In genomic region chr9:107602068-107602648, GRCm38 (mm10) we compare ENCODE assay signal across 8 mouse cellular contexts. TPM values are rescaled to one million over a fixed set of nuclear protein-coding genes. Genes with fewer than 3 reads are reported as not detected.
DNase-seq lines count a peak whose midpoint lies in the region; ATAC-seq and TF ChIP-seq lines count a peak whose summit lies in the region.

No protein-coding gene starts in this region.

- TF ChIP-seq EP300 in MEL (IDR thresholded peaks at IDR 0.05; ENCODE audit: low read depth in 1 of 2, low read length in 2 of 2): no peak

- WGBS in lung, adult 2 months: 4% methylated on average over 10 of the region's 10 CpGs

- peaks cover 0 to 6% of the 10 kb centered on the region in 2 experiments; a peak in 2 of 4 replicates for H3K36me3 ChIP-seq in MEL (ENCODE audit: control insufficient read depth in 1 of 2, insufficient read depth in 2 of 2, low read length in 2 of 2)

- no peak; the same call in none of the 2 replicates for TF ChIP-seq RAD21 in MEL (IDR thresholded peaks at IDR 0.05; ENCODE audit: low read depth, low read length)

- peak; percentile 74 for ATAC-seq in neutrophil, adult 5-6 weeks (ENCODE audit: extremely low read depth, insufficient number of reproducible peaks, low FRiP score, poor library complexity, severe bottlenecking)

- peak overlapping the region; percentile 51 to 62 for H3K4me3 ChIP-seq in MEL (ENCODE audit: control insufficient read depth in 1 of 2, insufficient read depth in 1 of 2, low read depth in 2 of 2, low read length in 2 of 2)
- no peak overlapping the region for H3K4me3 ChIP-seq in layer of hippocampus, adult 2 months
- no peak overlapping the region for H3K4me3 ChIP-seq in lung, adult 2 months (replicated peaks; ENCODE audit: extremely low read depth, low read depth, low read length)

- no peaks in the 10 kb centered on the region; the same call in 1 of the 2 replicates for H3K79me2 ChIP-seq in MEL (ENCODE audit: control insufficient read depth, insufficient read depth, low read length, poor library complexity)

- DNase-seq in MEL (ENCODE audit: low read depth, low spot score): peak; percentile 90
- DNase-seq in cerebellum, adult 9-10 months: peak; percentile 93
- DNase-seq in forelimb bud, embryonic 11.5 days (ENCODE audit: low read depth, low spot score): peak; percentile 91
- peak; percentile 98 for DNase-seq in heart, postnatal 4 days
- peak; percentile 81 to 96 for DNase-seq in layer of hippocampus, adult 2 months (ENCODE audit: low spot score in 2 of 2)
- peak; percentile 96 for DNase-seq in lung, adult 2 months
- peak; percentile 81 for DNase-seq in testis, postnatal 14 days (ENCODE audit: low spot score)

- no peaks in the 10 kb centered on the region for H3K27me3 ChIP-seq in MEL (ENCODE audit: control insufficient read depth in 1 of 2, insufficient read depth in 2 of 2, low read length in 2 of 2)

- TF ChIP-seq CTCF in MEL (IDR thresholded peaks at IDR 0.05 in 2 of 3, conservative IDR thresholded peaks at IDR 0.05 in 1 of 3; ENCODE audit: control insufficient read depth in 1 of 3, insufficient read depth in 1 of 3, low read depth in 2 of 3, low read length in 3 of 3, poor library complexity in 1 of 3, severe bottlenecking in 1 of 3): peak; percentile 95 to 99 (median 97)
- peak; percentile 99; the same call in 1 of the 2 replicates for TF ChIP-seq CTCF in layer of hippocampus, adult 2 months (conservative IDR thresholded peaks at IDR 0.05)
- TF ChIP-seq CTCF in lung, adult 2 months (IDR thresholded peaks at IDR 0.05; ENCODE audit: insufficient read depth, low read length): peak; percentile 97

- H3K4me1 ChIP-seq in MEL (ENCODE audit: control insufficient read depth in 1 of 2, insufficient read depth in 2 of 2, low read length in 2 of 2): peaks cover 0 to 15% of the 10 kb centered on the region in 2 experiments; a peak in 2 of 4 replicates
- H3K4me1 ChIP-seq in lung, adult 2 months (ENCODE audit: control insufficient read depth, insufficient read depth, low read length): peaks cover 10% of the 10 kb centered on the region; the same call in 1 of the 2 replicates

- TF ChIP-seq POLR2A in MEL (IDR thresholded peaks at IDR 0.05; ENCODE audit: control insufficient read depth in 1 of 2, insufficient read depth in 1 of 2, low read depth in 1 of 2, low read length in 2 of 2, poor library complexity in 1 of 2): no peak
- peak; percentile 21; the same call in 1 of the 2 replicates for TF ChIP-seq POLR2A in lung, adult 2 months (IDR thresholded peaks at IDR 0.05; ENCODE audit: borderline replicate concordance, extremely low read depth, low read depth, low read length)

- no peaks in the 10 kb centered on the region for H3K9me3 ChIP-seq in MEL (replicated peaks; ENCODE audit: insufficient read depth, low read length)

- H3K9ac ChIP-seq in MEL (ENCODE audit: control insufficient read depth, low read depth, low read length, poor library complexity, severe bottlenecking): peak overlapping the region; percentile 63

- H3K27ac ChIP-seq in MEL (ENCODE audit: control insufficient read depth, low read depth, low read length): peak overlapping the region; percentile 64
- peak overlapping the region; percentile 63; the same call in 1 of the 2 replicates for H3K27ac ChIP-seq in layer of hippocampus, adult 2 months

TF ChIP-seq in MEL, 35 proteins besides CTCF, POLR2A, EP300 and RAD21 (continues in another document):
- TF ChIP-seq UBTF (IDR thresholded peaks at IDR 0.05; ENCODE audit: borderline replicate concordance, insufficient read depth, low read depth, low read length) (no peak), ZC3H11A (IDR thresholded peaks at IDR 0.05; ENCODE audit: low read depth, low read length) (peak; percentile 93), RCOR1 (IDR thresholded peaks at IDR 0.05; ENCODE audit: low read depth, low read length) (0 out of 2 replicates have a peak, but pooled peaks have one; percentile 6), CHD1 (IDR thresholded peaks at IDR 0.05; ENCODE audit: low read depth, low read length) (no peak), E2F4 (IDR thresholded peaks at IDR 0.05; ENCODE audit: borderline replicate concordance, low read depth, low read length) (no peak), BHLHE40 (IDR thresholded peaks at IDR 0.05; ENCODE audit: borderline replicate concordance, low read depth, low read length) (no peak), USF1 (IDR thresholded peaks at IDR 0.05; ENCODE audit: low read depth, low read length) (no peak), ETS1 (IDR thresholded peaks at IDR 0.05; ENCODE audit: low read depth, low read length) (0 out of 2 replicates have a peak, but pooled peaks have one; percentile 22), POLR2AphosphoS5 (IDR thresholded peaks at IDR 0.05; ENCODE audit: borderline replicate concordance, low read depth, low read length) (no peak), CHD2 (IDR thresholded peaks at IDR 0.05; ENCODE audit: low read length) (no peak), SIN3A (IDR thresholded peaks at IDR 0.05; ENCODE audit: low read length) (peak; percentile 64; the same call in 1 of the 2 replicates), MYB (IDR thresholded peaks at IDR 0.05; ENCODE audit: low read depth, low read length) (no peak), SMC3 (IDR thresholded peaks at IDR 0.05; ENCODE audit: low read depth, low read length) (peak; percentile 90), ZKSCAN1 (IDR thresholded peaks at IDR 0.05; ENCODE audit: low read depth, low read length) (no peak), TAL1 (IDR thresholded peaks at IDR 0.05; ENCODE audit: low read length) (no peak), GABPA (IDR thresholded peaks at IDR 0.05; ENCODE audit: low read depth, low read length) (no peak), NELFE (IDR thresholded peaks at IDR 0.05; ENCODE audit: low read depth, low read length) (no peak), POLR2AphosphoS2 (IDR thresholded peaks at IDR 0.05; ENCODE audit: low read length) (no peak), MAZ (IDR thresholded peaks at IDR 0.05; ENCODE audit: low read depth, low read length) (no peak; the same call in 1 of the 2 replicates), USF2 (IDR thresholded peaks at IDR 0.05; ENCODE audit: borderline replicate concordance in 1 of 2, insufficient read depth in 1 of 2, low read depth in 1 of 2, low read length in 2 of 2) (no peak), MEF2A (IDR thresholded peaks at IDR 0.05; ENCODE audit: extremely low read depth, insufficient replicate concordance, low read depth, low read length, poor library complexity, severe bottlenecking) (peak; percentile 72; the same call in 1 of the 2 replicates), TCF12 (IDR thresholded peaks at IDR 0.05; ENCODE audit: low read depth, low read length) (no peak), NRF1 (IDR thresholded peaks at IDR 0.05; ENCODE audit: insufficient read depth, low read depth, low read length, poor library complexity, severe bottlenecking) (no peak), JUND (IDR thresholded peaks at IDR 0.05; ENCODE audit: low read depth, low read length) (no peak), KAT2A (conservative IDR thresholded peaks at IDR 0.05; ENCODE audit: low read depth, low read length) (no peak), MAX (IDR thresholded peaks at IDR 0.05; ENCODE audit: low read length) (0 out of 2 replicates have a peak, but pooled peaks have one; percentile 31), ZMIZ1 (IDR thresholded peaks at IDR 0.05; ENCODE audit: low read depth, low read length) (no peak), MXI1 (IDR thresholded peaks at IDR 0.05; ENCODE audit: low read depth, low read length) (peak; percentile 44), TBP (IDR thresholded peaks at IDR 0.05; ENCODE audit: low read depth, low read length) (peak; percentile 39; the same call in 1 of the 2 replicates)

RNA-seq across cellular contexts. Expression of gene Sema3b, which starts 6.9 kb away (rescaled TPM):
- total RNA-seq in MEL (2012; rRNA removed): 0.04 and 0.07 TPM in 2 replicates
- under 1 TPM in 1 of 2 experiments, not detected in 1; 0.21 TPM for polyA plus RNA-seq in MEL (2012; ENCODE audit: insufficient read depth in 1 of 2, insufficient read length in 2 of 2, low read depth in 1 of 2, low replicate concordance in 2 of 2, missing spikeins in 1 of 2)
- 10 to 100 TPM; 16.2 to 18.8 TPM for total RNA-seq in heart, postnatal 4 days (2021)
- total RNA-seq in layer of hippocampus, adult 2 months (2021): 1 to 10 TPM; 1.9 to 2.2 TPM
- 81.0 and 95.6 TPM in 2 replicates for polyA plus RNA-seq in lung, adult 2 months (2012; rRNA removed)
- 0.12 TPM in 2 replicates for total RNA-seq in neutrophil, adult 5-6 weeks (2017)

RNA-seq across cellular contexts. Expression of gene Ifrd2, which starts 14.7 kb away (rescaled TPM):
- total RNA-seq in MEL (2012; rRNA removed): 136 and 147 TPM in 2 replicates
- polyA plus RNA-seq in MEL (2012; ENCODE audit: insufficient read depth in 1 of 2, insufficient read length in 2 of 2, low read depth in 1 of 2, low replicate concordance in 2 of 2, missing spikeins in 1 of 2): 100 to 1,000 TPM in 1 of 2 experiments, not detected in 1; 292 TPM
- total RNA-seq in heart, postnatal 4 days (2021): 10 to 100 TPM; 41.6 to 44.4 TPM
- 10 to 100 TPM; 13.7 to 15.2 TPM for total RNA-seq in layer of hippocampus, adult 2 months (2021)
- 41.5 and 41.8 TPM in 2 replicates for polyA plus RNA-seq in lung, adult 2 months (2012; rRNA removed)
- 11.2 and 20.1 TPM in 2 replicates for total RNA-seq in neutrophil, adult 5-6 weeks (2017)

RNA-seq across cellular contexts. Expression of gene Hyal3, which starts 21.5 kb away (rescaled TPM):
- 1.8 and 2.3 TPM in 2 replicates for total RNA-seq in MEL (2012; rRNA removed)
- polyA plus RNA-seq in MEL (2012; ENCODE audit: insufficient read depth in 1 of 2, insufficient read length in 2 of 2, low read depth in 1 of 2, low replicate concordance in 2 of 2, missing spikeins in 1 of 2): 1 to 10 TPM in 1 of 2 experiments, not detected in 1; 6.8 TPM
- total RNA-seq in heart, postnatal 4 days (2021): 1 to 10 TPM in 1 of 2 experiments, under 1 TPM in 1; 0.74 to 1.1 TPM
- 1 to 10 TPM; 2.0 to 2.1 TPM for total RNA-seq in layer of hippocampus, adult 2 months (2021)
- 1.7 and 1.8 TPM in 2 replicates for polyA plus RNA-seq in lung, adult 2 months (2012; rRNA removed)
- total RNA-seq in neutrophil, adult 5-6 weeks (2017): 2.2 TPM in 1 of 2 replicates, not detected in the other

RNA-seq across cellular contexts. Expression of gene Naa80, which starts 23.5 kb away (rescaled TPM):
- total RNA-seq in MEL (2012; rRNA removed): 14.3 and 15.1 TPM in 2 replicates
- 10 to 100 TPM in 1 of 2 experiments, not detected in 1; 74.0 TPM for polyA plus RNA-seq in MEL (2012; ENCODE audit: insufficient read depth in 1 of 2, insufficient read length in 2 of 2, low read depth in 1 of 2, low replicate concordance in 2 of 2, missing spikeins in 1 of 2)
- 10 to 100 TPM; 12.2 to 12.4 TPM for total RNA-seq in heart, postnatal 4 days (2021)
- total RNA-seq in layer of hippocampus, adult 2 months (2021): 10 to 100 TPM; 10.9 to 12.6 TPM
- 87.8 and 91.9 TPM in 2 replicates for polyA plus RNA-seq in lung, adult 2 months (2012; rRNA removed)
- 8.0 and 8.7 TPM in 2 replicates for total RNA-seq in neutrophil, adult 5-6 weeks (2017)

RNA-seq across cellular contexts. Expression of gene Hyal1, which starts 25.4 kb away (rescaled TPM):
- total RNA-seq in MEL (2012; rRNA removed): 1.1 and 1.3 TPM in 2 replicates
- 1 to 10 TPM in 1 of 2 experiments, not detected in 1; 3.4 TPM for polyA plus RNA-seq in MEL (2012; ENCODE audit: insufficient read depth in 1 of 2, insufficient read length in 2 of 2, low read depth in 1 of 2, low replicate concordance in 2 of 2, missing spikeins in 1 of 2)
- total RNA-seq in heart, postnatal 4 days (2021): 1 to 10 TPM; 3.4 to 4.7 TPM
- total RNA-seq in layer of hippocampus, adult 2 months (2021): 1 to 10 TPM; 6.9 to 7.6 TPM
- polyA plus RNA-seq in lung, adult 2 months (2012; rRNA removed): 19.6 and 26.5 TPM in 2 replicates
- 2.6 and 2.8 TPM in 2 replicates for total RNA-seq in neutrophil, adult 5-6 weeks (2017)

Comparison
In these comparisons a context has a peak if more than half of its experiments do, and no peak if none do; other contexts are left out.
1. H3K4me3 ChIP-seq: peak in MEL (2 of 2); none in layer of hippocampus, adult 2 months (single experiment) and lung, adult 2 months (single experiment).
2. RNA of gene Sema3b, which starts 6.9 kb away (total RNA-seq): 16.2 to 18.8 TPM in heart, postnatal 4 days; 1.9 to 2.2 TPM in layer of hippocampus, adult 2 months, 0.12 TPM in neutrophil, adult 5-6 weeks and 0.04 to 0.07 TPM in MEL; every median in the first group is over 4 times any median in the second.
3. Peak in every context shown above with its lines, with median percentiles within 50 percentile points of each other: DNase-seq and CTCF ChIP-seq.